Mouse (Mus musculus) heart, adult 2 months (tissue): Measurements from ENCODE around the gene Rcc2.

ENCODE experiments used
- EP300 ChIP-seq: fragments of 200-500 bp; IDR thresholded peaks from 2 replicates; pipeline ENCODE4 v1.6.1; 2011; ENCODE audit warnings: low read depth, low read length, control low read depth; ENCODE audit not compliant: insufficient read depth
- POLR2A ChIP-seq: fragments of 200-500 bp; IDR thresholded peaks from 2 replicates; pipeline ENCODE4 v1.6.1; 2011; ENCODE audit warnings: mild to moderate bottlenecking, low read depth, low read length, control low read depth; ENCODE audit not compliant: insufficient read depth

- TF ChIP-seq POLR2A (no peak), EP300 (no peak)
Measured at GRCm38 (mm10) chr4:140662453-140662852, 37.9 kb upstream of the Rcc2 start.
